In genomic region chr7:70178956-70179355, GRCm38 (mm10) we compare ENCODE assay signal across 22 mouse cellular contexts.
DNase-seq lines count a peak whose midpoint lies in the region; ATAC-seq and TF ChIP-seq lines count a peak whose summit lies in the region.
"Had no signal": no experiment of that assay in that cellular context is flagged by ENCODE, and none has a peak within 500 bp of the region (broad histone marks: within the 10 kb centered on the region; RNA-seq: fewer than 3 reads in every experiment).

No protein-coding gene starts in this region.

- H3K9me3 ChIP-seq in midbrain, embryonic 11.5 days (ENCODE audit: control insufficient read depth, low read length): no peaks in the 10 kb centered on the region
- H3K9me3 ChIP-seq in midbrain, embryonic 13.5 days: no peaks in the 10 kb centered on the region
- no peaks in the 10 kb centered on the region for H3K9me3 ChIP-seq in hindbrain, embryonic 13.5 days

- H3K9ac ChIP-seq in midbrain, embryonic 11.5 days (ENCODE audit: low read length): no peak overlapping the region
- H3K9ac ChIP-seq in midbrain, embryonic 13.5 days (replicated peaks): no peak overlapping the region
- no peak overlapping the region for H3K9ac ChIP-seq in hindbrain, embryonic 13.5 days

- H3K4me2 ChIP-seq in midbrain, embryonic 11.5 days: no peak overlapping the region
- no peak overlapping the region for H3K4me2 ChIP-seq in midbrain, embryonic 13.5 days (replicated peaks)
- no peak overlapping the region for H3K4me2 ChIP-seq in hindbrain, embryonic 13.5 days

- no peak overlapping the region for H3K4me3 ChIP-seq in midbrain, embryonic 11.5 days (ENCODE audit: low read depth, low read length)
- no peak overlapping the region for H3K4me3 ChIP-seq in midbrain, embryonic 13.5 days (replicated peaks)
- no peak overlapping the region for H3K4me3 ChIP-seq in hindbrain, embryonic 13.5 days

- intact Hi-C loops in heart, postnatal 25 days (cut with DNase I): no loop called here

- peaks cover 30% of the 10 kb centered on the region for H3K27me3 ChIP-seq in midbrain, embryonic 11.5 days (ENCODE audit: control insufficient read depth, insufficient read depth, low read length)
- H3K27me3 ChIP-seq in midbrain, embryonic 13.5 days: peaks cover 79% of the 10 kb centered on the region
- H3K27me3 ChIP-seq in hindbrain, embryonic 13.5 days: peaks cover 28% of the 10 kb centered on the region; the same call in 1 of the 2 replicates
- H3K27me3 ChIP-seq: CH12.LX, Patski had no signal

- 85% methylated on average over 2 of the region's 2 CpGs for WGBS in midbrain, embryonic 11.5 days
- 89% methylated on average over 2 of the region's 2 CpGs for WGBS in midbrain, embryonic 13.5 days
- WGBS in hindbrain, embryonic 13.5 days: 82% methylated on average over 2 of the region's 2 CpGs

- H3K4me1 ChIP-seq in midbrain, embryonic 11.5 days (ENCODE audit: control insufficient read depth, insufficient read depth, low read length): no peaks in the 10 kb centered on the region
- no peaks in the 10 kb centered on the region for H3K4me1 ChIP-seq in midbrain, embryonic 13.5 days (replicated peaks)
- peaks cover 16% of the 10 kb centered on the region for H3K4me1 ChIP-seq in hindbrain, embryonic 13.5 days (replicated peaks)

- no peak overlapping the region for H3K27ac ChIP-seq in midbrain, embryonic 11.5 days (ENCODE audit: low read depth, low read length)
- no peak overlapping the region for H3K27ac ChIP-seq in midbrain, embryonic 13.5 days
- H3K27ac ChIP-seq in hindbrain, embryonic 13.5 days: no peak overlapping the region

- ATAC-seq in midbrain, embryonic 11.5 days (ENCODE audit: low FRiP score): no peak
- no peak for ATAC-seq in midbrain, embryonic 13.5 days
- no peak for ATAC-seq in hindbrain, embryonic 13.5 days (ENCODE audit: low FRiP score)
- ATAC-seq: activated CD4-positive, CD25-positive, alpha-beta regulatory T cell, adult 4 months; CD4-positive, CD25-positive, alpha-beta regulatory T cell, adult 4 months; Patski had no signal

- no peak for TF ChIP-seq POLR2A in brain, embryonic 14.5 days (IDR thresholded peaks at IDR 0.05; ENCODE audit: borderline replicate concordance, extremely low read depth, insufficient read depth, insufficient read length, poor library complexity, severe bottlenecking)

- no peak for TF ChIP-seq CTCF in brain, embryonic 14.5 days (IDR thresholded peaks at IDR 0.05; ENCODE audit: borderline replicate concordance, extremely low read depth, insufficient read depth, insufficient read length)

- DNase-seq in heart, adult 11 months: peak; percentile 56
- no peak for DNase-seq in heart, postnatal 25 days (ENCODE audit: low spot score)
- peak; percentile 76 for DNase-seq in midbrain, embryonic 11.5 days (ENCODE audit: low spot score, missing footprints)
- DNase-seq in brain, embryonic 14.5 days (ENCODE audit: low read depth): peak; percentile 18
- DNase-seq: adrenal gland, adult 2 months; adrenal gland, adult 8-10 months; adrenal gland, postnatal 10 days; adrenal gland, postnatal 14 days; adrenal gland, postnatal 25 days; adrenal gland, postnatal 36 days; B cell, adult 2 months; cerebellum, adult 11 months; cerebellum, adult 11-12 months; cerebellum, adult 18-20 months; cerebellum, adult 2 months had no signal

- no peaks in the 10 kb centered on the region for H3K36me3 ChIP-seq in midbrain, embryonic 11.5 days (ENCODE audit: control insufficient read depth, insufficient read depth, low read length)
- no peaks in the 10 kb centered on the region for H3K36me3 ChIP-seq in midbrain, embryonic 13.5 days
- H3K36me3 ChIP-seq in hindbrain, embryonic 13.5 days: no peaks in the 10 kb centered on the region
- H3K36me3 ChIP-seq: G1E had no signal
